Mouse (Mus musculus) embryonic fibroblast, embryonic 13.5 days (primary cell): ENCODE data around the gene Olfr1367. TPM values are rescaled to one million over a fixed set of nuclear protein-coding genes. Genes with fewer than 3 reads are reported as not detected.
"Not testable (repeated sequence)": the region's sequence is repeated elsewhere in the genome, so short reads cannot be mapped to it uniquely, and the experiment has no call there.

Experiments used
- H3K27ac ChIP-seq: 2 replicates; pipeline ENCODE4 v1.5.1; 2012; ENCODE audit warnings: low read length, control low read depth, inconsistent platforms; ENCODE audit not compliant: insufficient read depth
- H3K4me1 ChIP-seq: 2 replicates; pipeline ENCODE4 v1.6.1; 2011; ENCODE audit warnings: low read length; ENCODE audit not compliant: control insufficient read depth, insufficient read depth
- H3K4me3 ChIP-seq: 2 replicates; pipeline ENCODE4 v1.5.1; 2011; ENCODE audit warnings: mild to moderate bottlenecking, control low read depth, low read length; ENCODE audit not compliant: insufficient read depth
- CTCF ChIP-seq: IDR thresholded peaks from 2 replicates; pipeline ENCODE4 v1.5.1; 2011; ENCODE audit warnings: mild to moderate bottlenecking, control low read depth, low read length, moderate library complexity, borderline replicate concordance; ENCODE audit not compliant: insufficient read depth
- POLR2A ChIP-seq: IDR thresholded peaks from 2 replicates; pipeline ENCODE4 v1.6.1; 2011; ENCODE audit warnings: low read depth, mild to moderate bottlenecking, control low read depth, low read length, moderate library complexity
- polyA plus RNA-seq: library from polyadenylated mRNA; stranded (reverse); fragments of >200 nt; gene quantifications from 2 replicates; pipeline ENCODE4 v1.2.4, GENCODE M21; 2011; ENCODE audit warnings: low read depth; ENCODE audit not compliant: missing spikeins, insufficient read length

Gene Olfr1367
- polyA plus RNA-seq, 1 experiment: not detected

DNA sequence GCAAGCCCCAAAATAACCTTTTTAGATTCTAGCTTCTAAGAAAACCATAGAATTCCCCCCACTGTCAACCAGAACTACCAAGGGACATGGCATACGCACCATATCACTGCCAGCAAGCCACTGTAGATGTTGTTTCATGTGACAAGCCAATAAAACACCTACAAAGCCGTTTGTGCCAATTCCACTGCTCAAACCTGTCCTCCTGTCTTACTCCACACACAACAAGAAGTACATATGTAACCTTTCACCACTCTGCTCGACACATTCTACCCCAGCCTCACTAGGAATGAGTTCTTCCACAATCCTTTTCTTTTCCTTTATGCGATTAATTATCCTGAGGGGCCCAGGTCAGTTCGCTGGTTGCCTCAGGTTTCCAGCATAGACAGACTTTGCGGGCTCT is 48.9 kb downstream of the Olfr1367 start:
- Histone ChIP-seq H3K4me3 (no peak overlapping the region), H3K4me1 (no peaks in the 10 kb centered on the region), H3K27ac (no peak overlapping the region)
- TF ChIP-seq CTCF (no peak), POLR2A (no peak)

DNA sequence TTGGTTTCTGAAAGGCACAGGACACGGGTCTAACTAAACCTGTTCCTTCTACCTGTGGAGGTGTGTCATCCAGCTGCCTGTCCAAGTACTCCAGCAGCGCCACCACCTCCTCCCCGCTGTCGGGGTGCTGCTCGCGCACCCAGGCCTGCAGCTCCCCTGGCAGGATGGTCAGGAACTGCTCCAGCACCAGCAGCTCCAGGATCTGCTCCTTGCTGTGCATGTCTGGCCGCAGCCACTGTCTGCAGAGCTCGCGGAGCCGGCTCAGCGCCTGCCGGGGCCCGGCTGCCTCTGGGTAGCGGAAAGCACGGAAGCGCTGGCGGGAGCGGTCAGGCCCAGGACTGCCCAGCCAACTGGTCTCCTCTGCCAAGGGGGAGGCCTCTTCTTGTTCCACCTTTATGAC is 49.3 kb downstream of the Olfr1367 start:
- H3K27ac ChIP-seq, H3K4me3 ChIP-seq, H3K4me1 ChIP-seq: not testable (repeated sequence)

DNA sequence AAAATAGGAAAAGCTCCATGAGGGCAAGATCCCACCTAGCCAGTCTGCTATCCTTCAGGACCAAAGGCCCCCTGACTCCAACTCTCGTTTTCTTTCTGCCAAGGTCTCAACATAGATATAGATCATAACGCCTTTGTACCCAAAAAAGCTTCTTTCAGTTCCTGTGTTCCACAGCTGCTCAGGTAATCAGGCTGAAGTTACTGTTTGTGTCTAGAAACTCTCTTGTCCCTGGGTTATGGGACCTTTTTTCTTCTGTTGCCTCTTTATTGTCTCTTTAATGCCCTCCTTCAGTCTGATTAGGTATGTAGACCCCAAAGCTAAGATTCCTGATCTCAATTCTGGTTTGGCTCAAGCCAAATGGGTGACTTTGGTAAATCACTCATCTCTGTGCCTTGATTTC is 50.8 kb downstream of the Olfr1367 start:
- Histone ChIP-seq H3K4me1 (no peaks in the 10 kb centered on the region), H3K27ac (no peak overlapping the region), H3K4me3 (no peak overlapping the region)
- TF ChIP-seq POLR2A (no peak), CTCF (no peak)

Other genes starting within 250 kb of the Olfr1367 start
- gene Olfr1369-ps1, start 235.4 kb upstream of the Olfr1367 start, polyA plus RNA-seq: not detected in 2 replicates
- gene Olfr263, start 217.3 kb upstream of the Olfr1367 start, polyA plus RNA-seq: not detected in 2 replicates
- not detected in 2 replicates for gene Olfr1368, start 201.0 kb upstream of the Olfr1367 start, polyA plus RNA-seq
- 52.0 and 61.4 TPM in 2 replicates for gene Trim27, start 167.5 kb upstream of the Olfr1367 start, polyA plus RNA-seq
- not detected in 2 replicates for gene Gpx5, start 54.2 kb upstream of the Olfr1367 start, polyA plus RNA-seq
- not detected in 2 replicates for gene Gpx6, start 34.8 kb upstream of the Olfr1367 start, polyA plus RNA-seq
- 6.2 and 8.7 TPM in 2 replicates for gene Zscan12, start 15.9 kb downstream of the Olfr1367 start, polyA plus RNA-seq
- gene Zkscan3, start 55.8 kb downstream of the Olfr1367 start, polyA plus RNA-seq: 52.5 and 60.7 TPM in 2 replicates
- 0.77 and 0.92 TPM in 2 replicates for gene Pgbd1, start 94.1 kb downstream of the Olfr1367 start, polyA plus RNA-seq
- 28.1 and 38.0 TPM in 2 replicates for gene Zscan26, start 106.8 kb downstream of the Olfr1367 start, polyA plus RNA-seq
- 0.78 and 1.4 TPM in 2 replicates for gene Nkapl, start 121.6 kb downstream of the Olfr1367 start, polyA plus RNA-seq
- gene Zkscan4, start 132.0 kb downstream of the Olfr1367 start, polyA plus RNA-seq: 0.58 and 1.0 TPM in 2 replicates
- gene Gm10065, start 132.5 kb downstream of the Olfr1367 start, polyA plus RNA-seq: not detected in 2 replicates
- gene AK157302, start 148.3 kb downstream of the Olfr1367 start, polyA plus RNA-seq: 0.40 and 0.73 TPM in 2 replicates
- 3.1 TPM in 1 of 2 replicates, not detected in the other for gene Gm11273, start 154.5 kb downstream of the Olfr1367 start, polyA plus RNA-seq
- 12.3 and 15.2 TPM in 2 replicates for gene Zkscan8, start 184.2 kb downstream of the Olfr1367 start, polyA plus RNA-seq
- gene Olfr1366, start 195.9 kb downstream of the Olfr1367 start, polyA plus RNA-seq: not detected in 2 replicates
- gene Olfr1535, start 213.0 kb downstream of the Olfr1367 start, polyA plus RNA-seq: 0.12 and 0.44 TPM in 2 replicates
- gene Olfr1364, start 234.8 kb downstream of the Olfr1367 start, polyA plus RNA-seq: not detected in 2 replicates